Mouse (Mus musculus): ENCODE results near the gene Hspb6.
A peak's percentile ranks its signal among the peaks of the same experiment; 100 is the strongest.

Hspb6 gene

DNA sequence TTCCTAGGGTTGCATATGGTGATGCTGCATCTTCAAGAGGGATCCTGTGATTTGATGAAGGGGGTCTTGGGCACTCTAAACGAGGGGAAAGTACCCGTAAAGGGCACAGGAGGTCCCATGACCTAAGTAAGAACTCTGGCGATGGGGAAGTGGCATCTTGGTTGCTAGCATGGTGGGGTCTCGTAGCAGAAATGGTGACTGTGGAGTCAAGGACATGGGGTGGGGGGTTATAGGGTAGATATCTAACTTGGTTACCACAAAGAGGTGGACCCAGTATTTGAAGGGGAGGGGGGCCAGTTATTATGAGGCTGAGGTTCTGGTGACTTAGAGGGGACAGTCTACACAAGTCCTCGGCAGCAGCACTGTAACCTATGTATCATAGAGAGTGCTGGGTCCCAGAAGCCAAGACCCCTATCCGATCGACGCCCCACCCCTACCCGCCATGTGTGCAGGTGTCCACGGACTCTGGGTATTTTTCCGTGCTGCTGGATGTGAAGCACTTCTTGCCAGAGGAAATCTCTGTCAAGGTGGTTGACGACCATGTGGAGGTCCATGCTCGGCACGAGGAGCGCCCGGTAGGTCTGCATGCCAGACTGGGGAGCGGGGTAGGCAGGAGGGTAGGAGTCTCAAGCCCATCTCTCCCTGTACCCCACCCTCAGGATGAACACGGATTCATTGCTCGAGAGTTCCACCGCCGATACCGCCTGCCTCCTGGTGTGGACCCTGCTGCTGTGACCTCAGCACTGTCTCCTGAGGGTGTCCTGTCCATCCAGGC lies 2.0 kb downstream of the Hspb6 start:
- no peak for DNase-seq

DNA sequence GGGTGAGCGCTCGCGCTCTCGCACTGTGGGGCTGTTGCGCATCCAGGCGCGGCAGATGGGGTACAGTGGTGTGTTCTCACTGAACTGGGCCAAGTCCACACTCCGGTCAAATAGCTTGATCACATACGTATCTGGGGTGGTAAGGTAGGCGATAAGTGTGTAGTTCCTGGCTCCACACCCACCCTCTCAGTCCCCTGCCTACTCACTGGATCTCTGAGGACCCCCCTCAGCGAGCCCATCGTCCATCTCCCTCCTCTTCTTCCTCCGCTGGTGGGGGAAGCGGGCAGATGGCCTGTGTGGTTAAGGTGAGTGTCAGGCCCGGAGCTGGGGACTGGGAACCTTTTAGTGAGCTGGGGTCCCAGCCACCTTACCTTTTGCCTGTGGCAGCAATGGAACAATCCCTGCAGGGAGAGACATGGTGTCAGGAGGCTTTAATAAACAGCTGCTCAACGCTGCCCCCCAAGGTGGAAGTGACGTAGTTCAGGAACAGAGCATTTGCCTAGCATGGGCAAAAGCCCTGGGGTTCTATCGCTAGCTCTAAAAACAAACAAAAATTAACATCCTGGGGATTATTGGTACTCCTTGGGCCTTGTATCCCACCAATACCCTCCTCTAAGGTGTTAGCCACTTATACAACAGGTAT lies 5.0 kb downstream of the Hspb6 start:
- DNase-seq = peak in 1 of 2 experiments; percentile 52

DNA sequence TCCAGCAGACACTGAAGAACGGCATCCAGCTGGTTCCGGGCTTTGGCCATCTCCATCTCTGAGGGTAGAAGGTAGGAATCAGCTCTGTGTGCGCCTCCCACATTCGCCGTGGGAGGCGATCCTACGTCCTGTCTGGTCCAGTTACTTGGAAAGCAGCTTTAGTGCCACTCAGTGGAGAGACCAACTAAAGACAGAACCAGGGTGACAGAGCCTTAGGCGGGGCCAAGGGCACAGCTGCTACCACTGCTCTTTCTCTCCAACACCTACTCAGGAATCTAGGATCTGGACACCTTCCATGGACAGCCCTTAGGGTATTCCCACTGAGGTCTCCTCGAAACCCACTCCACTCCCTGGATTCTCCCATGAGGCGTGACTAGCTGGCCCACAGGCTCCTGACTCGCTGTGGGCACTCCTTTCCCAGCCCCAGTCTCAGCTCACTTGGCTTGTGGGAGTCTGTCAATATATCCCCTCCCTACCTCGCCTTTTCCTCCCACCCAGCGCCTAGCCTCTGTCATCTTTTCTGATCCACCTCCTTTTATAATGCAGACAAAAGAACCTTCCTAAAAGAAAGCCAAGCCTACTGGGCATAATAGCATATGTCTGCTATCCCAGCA lies 6.0 kb downstream of the Hspb6 start:
- DNase-seq = peak in 1 of 2 experiments; percentile 15

DNA sequence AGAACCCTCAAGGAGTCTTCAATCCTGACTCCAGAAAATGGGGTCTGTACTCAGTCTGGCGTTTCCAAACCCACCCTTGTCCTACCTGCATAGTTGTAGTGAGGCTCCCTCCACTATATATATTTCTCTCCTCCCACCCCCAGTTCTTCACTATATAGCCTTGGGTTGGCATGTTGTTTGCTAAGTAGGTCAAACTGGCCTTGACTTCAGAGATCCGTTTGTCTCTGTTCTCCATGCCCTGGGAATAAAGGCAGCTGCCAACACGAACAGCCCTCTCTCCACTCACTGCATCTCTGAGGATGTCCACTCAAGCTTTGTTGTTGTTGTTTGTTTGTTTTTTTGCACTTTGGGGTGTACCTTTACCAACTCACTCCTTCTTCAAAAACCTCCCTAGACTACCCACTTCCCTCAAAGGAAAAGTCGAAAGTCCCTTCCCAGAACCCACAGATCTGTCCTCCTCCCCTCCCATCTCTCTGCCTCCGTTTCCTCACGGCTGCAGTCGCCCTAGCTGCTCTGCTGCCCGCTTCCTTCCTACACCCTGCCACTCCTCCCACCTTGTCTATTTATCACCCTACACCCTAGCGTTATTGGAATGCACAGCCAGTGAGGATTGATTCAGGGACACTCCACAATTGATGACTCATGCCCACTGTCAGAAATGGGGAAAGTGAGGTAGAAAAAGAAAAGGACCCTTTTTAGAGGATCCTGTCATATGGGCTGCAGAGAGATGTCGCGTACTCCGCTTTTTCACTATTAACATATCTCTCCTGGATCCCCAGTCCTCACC lies 6.9 kb downstream of the Hspb6 start:
- peak in 1 of 2 experiments; percentile 30 for DNase-seq

DNA sequence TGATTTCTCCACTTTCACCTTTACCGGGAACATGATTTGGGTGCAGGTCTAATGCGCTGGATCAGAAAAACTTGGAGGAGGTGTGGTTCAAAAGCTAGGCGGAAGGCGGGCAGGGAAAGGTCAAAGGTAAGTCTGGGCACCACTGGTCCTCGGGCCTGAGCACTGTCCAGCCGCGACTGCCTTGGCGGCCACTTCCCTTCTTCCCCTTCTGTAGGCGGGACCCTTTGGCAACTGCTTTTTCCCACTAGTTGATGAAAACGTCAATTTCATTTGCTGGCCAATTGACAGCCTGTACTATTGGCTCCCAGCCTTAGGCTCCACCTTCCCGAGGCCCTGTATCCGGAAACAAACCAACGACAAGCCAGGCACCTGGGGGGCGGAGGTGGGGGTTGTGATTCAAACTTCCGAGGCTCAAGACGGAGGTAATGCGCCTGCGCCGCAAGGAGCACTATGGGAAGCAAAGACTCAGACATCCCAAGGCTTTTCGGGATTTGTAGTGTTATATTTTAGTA lies 7.5 kb downstream of the Hspb6 start, which contains the start of gene Lin37:
Gene Lin37, minus strand, starts transcription at position 396 of the 512 bp plus-strand sequence.
- peak; percentile 99 for DNase-seq

DNA sequence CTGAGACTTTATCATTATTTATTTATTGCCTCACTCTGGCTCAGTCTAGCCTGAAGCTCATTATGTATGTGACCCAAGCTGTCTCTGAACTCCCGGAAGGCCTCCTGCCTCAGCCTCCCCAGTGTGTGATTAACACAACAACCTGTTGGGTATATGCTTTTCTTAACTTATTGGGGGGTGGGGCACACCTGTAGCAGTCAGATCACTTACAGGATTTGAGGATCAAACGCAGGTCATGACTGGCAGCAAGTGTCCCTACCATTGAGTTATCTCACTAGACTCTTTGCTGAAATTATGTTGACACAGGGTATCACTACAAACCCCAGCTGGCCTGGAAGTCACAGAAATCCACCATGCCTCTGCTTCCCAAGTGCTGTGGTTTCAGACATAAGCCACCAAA lies 8.3 kb downstream of the Hspb6 start:
- DNase-seq = no peak

DNA sequence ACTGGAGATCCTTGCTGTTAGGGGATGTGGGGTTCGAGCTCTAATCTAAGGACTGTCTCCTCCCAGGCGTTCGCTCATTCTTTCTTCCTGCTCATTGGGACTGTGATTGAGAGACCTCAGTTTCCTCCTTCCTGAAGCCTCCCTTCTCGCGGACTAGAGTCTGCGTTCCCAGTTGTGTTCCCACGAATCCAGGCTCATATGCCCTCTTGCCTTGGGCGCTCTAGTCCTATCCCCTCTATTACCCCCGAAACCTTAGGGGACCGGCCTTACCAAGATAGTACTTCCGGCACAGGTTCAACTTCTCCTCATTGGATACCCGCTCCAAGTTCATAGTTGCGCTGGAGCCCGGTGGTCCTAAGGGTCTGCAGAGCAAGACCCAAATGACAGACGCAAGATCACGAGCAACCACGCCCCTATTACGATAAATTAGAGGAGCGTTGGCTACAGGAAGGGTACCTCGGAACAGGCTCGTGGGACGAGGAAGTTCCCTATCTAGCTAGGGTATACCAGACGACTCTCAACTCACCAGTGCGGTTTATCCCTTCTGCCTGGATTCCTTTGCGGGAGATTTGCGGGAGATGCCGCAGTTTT lies 10.6 kb downstream of the Hspb6 start:
- peak in 1 of 2 experiments; percentile 45 for DNase-seq

DNA sequence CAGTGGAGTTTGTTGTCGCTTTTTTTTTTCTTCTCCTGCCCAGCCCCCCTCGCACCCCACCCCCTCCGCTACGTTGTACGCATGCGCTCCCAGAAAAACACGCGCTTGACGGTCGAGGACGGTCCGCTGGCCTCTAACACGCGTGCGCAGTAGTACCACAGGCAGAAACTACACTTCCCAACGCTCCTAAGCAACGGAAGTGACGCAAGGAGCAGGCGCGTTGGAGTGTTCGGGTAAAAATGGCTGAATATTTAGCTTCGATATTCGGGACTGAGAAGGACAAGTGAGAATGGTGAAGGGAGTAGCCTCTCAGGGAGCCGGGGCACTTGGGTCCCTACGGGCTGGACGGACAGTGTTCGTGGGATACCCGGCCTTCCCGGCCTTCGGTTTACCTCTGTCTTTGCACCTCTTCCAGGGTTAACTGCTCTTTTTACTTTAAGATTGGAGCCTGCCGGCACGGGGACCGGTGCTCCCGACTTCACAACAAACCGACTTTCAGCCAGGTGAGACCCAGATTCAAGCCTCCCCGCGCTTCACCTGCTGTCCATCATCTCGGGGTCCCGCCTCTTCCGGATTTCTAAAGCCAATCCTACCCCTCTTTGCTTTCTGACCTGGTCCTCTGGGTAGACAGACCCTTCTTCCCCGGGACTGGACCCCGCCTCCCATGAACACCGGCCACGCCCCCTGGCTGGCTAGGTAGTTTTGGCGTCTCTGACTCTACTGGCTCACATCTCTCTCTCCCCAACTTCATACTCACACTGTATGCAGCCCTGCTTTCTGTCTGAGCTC lies 11.3 kb downstream of the Hspb6 start, which contains the start of the genes U2af1l4, Gm49396 and Psenen:
Gene U2af1l4, plus strand, starts transcription at position 185 of the 789 bp plus-strand sequence.
Gene Gm49396, plus strand, starts transcription at position 228 of the 789 bp plus-strand sequence.
Gene Psenen, minus strand, starts transcription at position 511 of the 789 bp plus-strand sequence.
- DNase-seq = peak; percentile 97 to 98

DNA sequence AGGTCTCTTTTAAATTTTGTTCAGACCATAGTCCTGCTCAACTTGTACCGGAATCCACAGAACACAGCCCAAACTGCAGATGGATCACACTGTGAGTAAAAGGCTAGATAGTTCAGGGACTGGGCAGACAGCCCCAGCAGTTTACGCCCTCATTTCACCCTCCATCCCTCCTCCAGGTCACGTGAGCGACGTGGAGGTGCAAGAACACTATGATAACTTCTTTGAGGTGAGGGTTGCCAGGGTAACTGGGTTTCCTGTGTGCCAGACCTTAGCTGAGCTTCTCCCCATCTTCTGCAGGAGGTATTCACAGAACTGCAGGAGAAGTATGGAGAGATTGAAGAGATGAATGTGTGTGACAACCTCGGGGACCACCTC lies 11.9 kb downstream of the Hspb6 start:
- no peak for DNase-seq

DNA sequence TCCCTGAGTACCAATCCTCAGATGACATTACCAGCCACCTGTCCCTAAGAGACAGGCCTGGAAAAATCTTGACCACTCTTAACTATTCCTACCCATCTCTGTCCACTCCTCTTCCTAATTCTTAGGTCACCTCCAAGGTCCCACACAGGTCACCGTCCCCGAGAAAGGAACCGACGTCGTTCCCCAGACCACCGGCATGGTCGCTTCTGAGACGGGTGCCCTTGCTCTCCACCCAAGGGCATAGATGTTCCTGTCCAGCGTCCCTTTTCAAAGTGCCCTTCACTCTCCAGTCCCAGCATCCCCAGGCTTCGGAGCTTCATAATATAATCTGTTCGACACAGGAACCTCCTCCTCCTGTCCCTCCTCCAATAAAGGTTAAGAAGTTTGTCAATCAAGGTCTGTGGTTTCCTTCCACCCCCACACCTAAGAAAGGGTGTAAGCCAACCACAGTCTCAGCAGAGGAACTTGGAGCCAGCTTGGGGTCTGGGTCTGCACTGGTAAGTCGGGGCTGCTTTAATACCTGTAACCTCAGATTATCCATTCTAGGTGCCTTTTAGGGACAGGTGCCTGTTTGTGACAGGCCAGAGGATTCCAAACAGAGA lies 13.1 kb downstream of the Hspb6 start, which contains the start of gene Igflr1:
Gene Igflr1, plus strand, starts transcription at position 458 of the 602 bp plus-strand sequence.
- no peak for DNase-seq

DNA sequence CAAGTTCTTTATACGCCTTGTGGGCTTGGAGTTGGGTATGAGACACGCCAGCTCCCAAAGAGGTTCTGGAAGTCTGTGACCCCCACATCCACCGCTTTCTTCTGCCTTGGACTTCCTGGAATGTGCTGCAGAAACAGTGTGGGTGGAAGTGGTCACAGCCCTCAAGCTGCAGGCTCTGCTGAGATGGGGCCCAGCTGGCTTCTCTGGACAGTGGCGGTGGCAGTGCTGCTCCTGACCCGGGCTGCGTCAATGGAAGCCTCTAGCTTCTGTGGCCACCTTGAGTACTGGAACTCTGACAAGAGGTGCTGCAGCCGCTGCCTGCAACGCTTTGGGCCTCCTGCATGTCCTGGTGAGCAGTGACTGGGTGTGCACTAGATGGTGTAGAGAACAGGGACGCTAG lies 14.1 kb downstream of the Hspb6 start:
- peak in 1 of 2 experiments; percentile 8 for DNase-seq

DNA sequence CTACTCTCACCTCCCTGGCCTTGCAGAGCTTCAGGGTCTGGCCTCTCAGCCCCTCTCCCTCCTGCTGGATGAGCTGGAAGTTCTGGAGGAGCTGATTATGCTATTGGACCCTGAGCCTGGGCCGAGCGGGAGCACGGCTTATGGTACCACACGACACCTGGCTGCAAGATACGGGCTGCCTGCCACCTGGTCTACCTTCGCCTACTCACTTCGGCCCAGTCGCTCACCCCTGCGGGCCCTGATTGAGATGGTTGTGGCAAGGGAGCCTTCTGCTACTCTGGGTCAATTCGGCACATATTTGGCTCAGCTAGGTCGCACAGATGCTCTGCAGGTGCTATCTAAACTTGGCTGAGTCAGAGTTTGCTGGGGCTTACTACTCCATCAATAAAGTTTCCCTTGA lies 15.6 kb downstream of the Hspb6 start:
- DNase-seq = no peak

DNA sequence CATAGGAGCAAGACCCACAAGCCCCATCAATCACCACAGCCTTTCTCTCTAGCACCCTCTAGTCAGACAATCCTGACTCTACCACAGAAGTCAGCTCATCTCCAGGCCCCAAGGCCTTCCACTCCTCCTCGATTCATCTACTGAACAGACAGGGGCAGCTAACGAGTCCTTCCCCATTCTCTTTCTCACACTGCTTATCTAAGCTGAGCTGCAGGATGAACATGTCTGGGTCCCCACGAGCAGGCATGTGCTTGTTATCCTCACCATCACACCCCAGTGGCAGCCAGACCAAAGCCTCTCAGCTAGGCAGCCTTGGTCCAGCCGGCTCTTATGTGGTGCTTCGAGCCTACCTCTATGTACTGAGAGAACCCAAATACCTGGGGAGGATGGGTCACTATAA lies 20.4 kb downstream of the Hspb6 start:
- DNase-seq = no peak

DNA sequence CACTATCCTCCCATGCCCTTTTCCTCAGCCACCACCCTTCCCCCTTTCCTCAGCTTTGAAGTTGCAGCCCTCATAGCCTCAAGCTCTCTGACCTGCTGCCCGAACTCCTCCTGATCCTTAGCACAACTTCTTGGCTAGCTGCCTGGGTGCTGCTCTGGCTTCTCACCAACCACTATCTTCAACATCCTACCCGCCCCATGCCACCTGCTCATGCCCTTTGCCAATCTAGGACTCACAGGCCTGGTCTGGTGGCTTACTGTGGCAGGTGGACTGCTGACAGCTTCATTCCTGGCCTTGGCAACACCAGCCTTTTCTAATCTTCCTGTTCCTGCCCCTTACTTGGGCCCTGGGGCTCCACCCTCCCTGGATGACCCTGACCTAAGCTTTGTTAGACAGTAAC lies 21.0 kb downstream of the Hspb6 start:
- DNase-seq = peak; percentile 86 to 87

DNA sequence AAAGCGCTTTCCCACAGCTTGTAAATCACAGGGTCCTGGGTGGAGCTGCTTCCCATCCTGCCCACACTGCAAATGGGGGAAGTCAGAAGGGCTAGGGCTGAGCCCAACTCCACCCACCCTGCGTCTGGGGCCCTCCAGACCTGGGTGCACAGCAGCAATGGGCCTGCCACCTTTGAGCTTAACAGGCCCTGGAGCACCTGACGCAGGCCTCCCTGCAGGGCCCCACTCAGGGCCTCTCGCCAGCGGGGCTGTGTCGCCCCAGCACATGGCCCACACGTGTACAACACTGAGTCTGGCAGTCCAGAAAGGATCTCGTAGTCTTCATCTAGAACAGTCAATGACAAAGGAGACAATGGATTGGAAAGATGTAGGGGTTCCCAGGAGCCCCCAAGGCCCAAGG lies 28.0 kb downstream of the Hspb6 start:
- no peak for DNase-seq

DNA sequence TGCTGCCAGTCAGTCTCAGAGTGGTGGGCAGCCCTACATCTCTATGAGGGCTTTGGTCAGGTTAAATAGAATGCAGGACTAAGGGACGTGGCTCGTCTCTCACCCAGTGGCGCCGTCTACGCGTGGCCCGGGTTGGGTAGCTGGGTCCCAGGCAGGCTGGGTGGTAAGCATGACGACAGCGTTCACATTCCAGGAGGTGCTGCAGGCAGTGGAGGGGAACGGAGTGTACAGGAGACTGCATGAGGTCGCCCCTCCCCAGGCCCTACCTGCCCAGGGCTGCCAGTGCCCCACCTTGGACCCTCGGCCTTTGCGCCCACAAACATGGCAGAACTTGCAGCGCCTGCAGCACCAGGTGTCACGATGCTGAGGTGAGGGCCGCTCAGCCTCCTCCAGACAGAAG lies 29.6 kb downstream of the Hspb6 start:
- no peak for DNase-seq

DNA sequence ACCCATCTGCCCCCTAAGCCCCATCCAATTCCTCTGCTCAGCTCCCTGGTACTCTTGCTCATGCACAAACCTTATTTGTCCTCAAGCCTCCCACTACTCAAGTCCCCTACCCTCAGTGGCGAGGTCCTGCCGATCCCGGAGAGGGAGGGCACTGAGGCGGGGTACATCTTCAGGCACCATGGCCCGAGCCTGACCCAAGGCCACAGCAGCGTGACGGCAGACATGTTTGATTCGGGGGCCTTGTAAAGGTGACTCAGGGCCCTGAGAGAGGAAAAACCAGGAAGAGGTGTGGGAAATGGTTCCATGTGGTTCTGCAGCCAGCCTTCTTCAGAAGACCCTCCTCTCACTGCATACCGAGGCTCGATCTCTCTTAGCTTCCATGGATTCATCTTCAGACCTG lies 32.4 kb downstream of the Hspb6 start:
- DNase-seq = no peak

DNA sequence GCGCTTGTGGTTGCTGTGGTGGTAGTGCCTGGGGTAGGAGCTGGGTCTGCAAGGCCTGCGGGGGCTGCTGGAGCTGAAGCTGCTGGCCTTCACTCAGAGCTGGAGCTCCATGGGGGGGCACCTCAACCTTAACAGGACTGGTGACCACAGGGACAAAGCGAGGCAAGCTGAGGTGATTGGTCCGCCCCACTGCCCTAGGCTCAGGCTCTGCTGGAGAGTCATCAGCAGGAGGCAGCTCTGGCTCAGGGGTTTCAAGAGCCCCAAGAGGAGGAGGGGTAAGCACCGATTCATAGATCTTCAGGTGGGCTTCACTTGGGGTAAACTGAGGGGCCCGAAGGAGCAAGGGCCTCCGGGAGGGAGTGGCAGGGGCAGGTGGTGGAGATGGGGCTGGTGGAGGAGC lies 33.2 kb downstream of the Hspb6 start:
- no peak for DNase-seq

DNA sequence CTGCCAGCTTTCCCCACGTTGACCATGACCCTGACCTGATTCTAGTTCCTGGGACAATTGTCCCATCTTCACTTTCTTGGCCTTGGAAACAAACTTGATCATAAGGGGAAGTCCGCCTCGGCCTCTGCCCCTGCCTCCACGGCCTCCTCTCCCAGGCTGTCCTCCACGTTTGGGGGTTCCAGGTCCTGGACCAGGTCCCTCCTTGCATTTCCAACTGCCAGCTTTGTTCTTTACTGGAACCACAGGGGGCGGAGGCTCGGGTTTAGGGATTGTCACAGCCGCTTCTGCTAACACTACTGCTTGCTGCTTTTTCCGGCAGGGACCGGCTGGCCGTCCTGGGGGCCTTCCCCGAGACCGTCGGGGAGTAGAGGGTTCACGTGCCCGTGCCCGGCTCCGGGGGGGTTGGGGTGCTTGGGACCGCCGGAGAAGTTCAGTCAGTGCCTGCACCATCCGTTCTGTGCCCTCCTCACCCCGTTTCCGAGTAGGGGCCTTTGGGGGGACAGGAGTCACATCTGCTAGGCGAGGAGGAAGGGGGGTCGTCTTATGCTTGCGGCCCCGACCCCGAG lies 34.6 kb downstream of the Hspb6 start:
- DNase-seq = peak; percentile 39 to 42

Data from cerebellum, postnatal 10 days (tissue).